Mouse (Mus musculus): Measurements from ENCODE around the gene Ahdc1. TPM values are rescaled to one million over a fixed set of nuclear protein-coding genes. Genes with fewer than 3 reads are reported as not detected.

Gene Ahdc1
- polyA plus RNA-seq (2014; fragmentation: Illumina TruSeq; extraction: RNeasy Lipid Tissue Mini Kit (QIAGEN cat#74804); ENCODE audit: low replicate concordance): 0.85 TPM

DNA sequence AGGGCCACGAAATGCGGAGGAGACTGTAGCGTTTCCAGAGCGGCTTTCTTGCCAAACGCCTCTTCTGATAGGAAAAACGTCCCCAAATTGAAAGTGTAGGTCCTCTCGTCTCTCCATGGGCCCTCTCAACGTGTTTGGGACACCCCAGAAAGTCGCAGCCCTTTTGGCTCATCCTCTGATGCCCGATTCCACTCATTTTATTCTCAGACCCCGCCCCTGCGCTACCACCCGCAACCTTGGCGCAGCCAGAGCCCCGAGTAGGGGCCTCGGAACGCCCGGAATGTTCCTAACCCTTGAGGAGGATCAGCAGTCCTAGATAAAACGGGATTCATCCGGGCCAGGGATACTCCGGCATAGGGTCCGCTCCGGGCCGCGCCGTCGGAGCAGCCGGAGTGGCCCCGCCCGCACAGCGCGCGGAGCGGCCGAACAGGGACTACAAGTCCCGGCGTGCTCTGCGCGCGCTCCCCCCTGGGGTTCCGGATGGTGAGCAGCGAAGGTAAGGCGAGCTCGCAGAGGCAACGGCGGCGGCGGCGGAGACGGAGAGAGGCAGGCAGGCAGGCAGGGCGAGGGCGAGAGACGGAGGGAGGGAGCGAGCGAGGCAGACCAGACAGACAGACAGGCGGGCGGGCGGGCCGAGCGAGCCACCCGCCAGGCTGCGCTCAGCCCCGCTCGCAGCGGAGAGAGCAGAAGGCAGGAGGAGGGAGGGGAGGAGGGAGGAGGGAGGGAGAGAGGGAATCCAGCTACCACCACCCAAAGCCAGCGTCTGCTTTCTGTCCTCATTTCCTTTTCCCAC, at the start of gene Ahdc1:
Ahdc1 (plus strand) TSS at position 233 of the 793 bp plus-strand sequence.

DNA sequence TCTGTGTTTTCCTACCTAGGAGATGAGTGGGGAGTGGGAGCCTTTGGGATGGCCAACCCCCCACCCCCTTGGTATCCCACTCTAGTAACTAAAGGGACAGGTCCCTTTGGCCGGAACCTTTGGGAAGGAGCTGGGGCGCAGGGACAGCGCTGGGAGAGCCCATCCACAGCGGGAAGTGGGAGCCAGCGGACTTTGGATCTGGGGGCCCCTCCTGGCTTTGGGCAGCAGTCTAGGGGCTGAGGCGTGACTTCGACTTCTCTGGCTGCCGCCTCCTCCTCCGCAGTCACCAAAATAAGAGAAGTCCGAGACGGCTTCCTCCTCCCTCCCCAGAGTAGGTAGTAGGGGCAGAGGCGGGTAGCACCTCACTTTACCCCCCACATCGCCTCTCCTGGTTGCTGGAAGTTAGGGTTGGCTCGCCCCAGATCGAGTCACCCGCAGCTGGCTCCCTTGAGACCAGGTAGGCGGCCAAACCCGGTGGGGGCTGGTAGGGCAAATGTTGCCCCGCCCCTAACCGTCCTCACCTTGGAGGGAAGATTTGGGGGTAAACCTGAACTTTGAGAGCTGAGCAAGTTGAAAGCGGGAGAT, 37.2 kb upstream of the Ahdc1 start, which contains the start of gene Fgr:
Fgr (plus strand) TSS at position 282 of the 585 bp plus-strand sequence.

Other genes starting within 250 kb of the Ahdc1 start
- gene Rpa2, start 242.9 kb upstream of the Ahdc1 start, polyA plus RNA-seq (2014; fragmentation: Illumina TruSeq; extraction: RNeasy Lipid Tissue Mini Kit (QIAGEN cat#74804); ENCODE audit: low replicate concordance): 6.4 TPM
- gene Themis2, start 214.9 kb upstream of the Ahdc1 start, polyA plus RNA-seq (2014; fragmentation: Illumina TruSeq; extraction: RNeasy Lipid Tissue Mini Kit (QIAGEN cat#74804); ENCODE audit: low replicate concordance): 2.0 TPM
- gene Ppp1r8, start 168.1 kb upstream of the Ahdc1 start, polyA plus RNA-seq (2014; fragmentation: Illumina TruSeq; extraction: RNeasy Lipid Tissue Mini Kit (QIAGEN cat#74804); ENCODE audit: low replicate concordance): 5.1 TPM
- gene Stx12, start 126.8 kb upstream of the Ahdc1 start, polyA plus RNA-seq (2014; fragmentation: Illumina TruSeq; extraction: RNeasy Lipid Tissue Mini Kit (QIAGEN cat#74804); ENCODE audit: low replicate concordance): 325 TPM
- gene Fam76a, start 88.7 kb upstream of the Ahdc1 start, polyA plus RNA-seq (2014; fragmentation: Illumina TruSeq; extraction: RNeasy Lipid Tissue Mini Kit (QIAGEN cat#74804); ENCODE audit: low replicate concordance): 32.3 TPM
- 1.3 TPM for gene Fgr, start 37.2 kb upstream of the Ahdc1 start, polyA plus RNA-seq (2014; fragmentation: Illumina TruSeq; extraction: RNeasy Lipid Tissue Mini Kit (QIAGEN cat#74804); ENCODE audit: low replicate concordance)
- 123 TPM for gene Wasf2, start 119.2 kb downstream of the Ahdc1 start, polyA plus RNA-seq (2014; fragmentation: Illumina TruSeq; extraction: RNeasy Lipid Tissue Mini Kit (QIAGEN cat#74804); ENCODE audit: low replicate concordance)
- not detected for gene Cd164l2, start 200.9 kb downstream of the Ahdc1 start, polyA plus RNA-seq (2014; fragmentation: Illumina TruSeq; extraction: RNeasy Lipid Tissue Mini Kit (QIAGEN cat#74804); ENCODE audit: low replicate concordance)
- not detected for gene Gpr3, start 201.3 kb downstream of the Ahdc1 start, polyA plus RNA-seq (2014; fragmentation: Illumina TruSeq; extraction: RNeasy Lipid Tissue Mini Kit (QIAGEN cat#74804); ENCODE audit: low replicate concordance)
- not detected for gene Map3k6, start 229.6 kb downstream of the Ahdc1 start, polyA plus RNA-seq (2014; fragmentation: Illumina TruSeq; extraction: RNeasy Lipid Tissue Mini Kit (QIAGEN cat#74804); ENCODE audit: low replicate concordance)

Measured in small intestine, adult 10 weeks (tissue).